Mouse (Mus musculus) frontal cortex, postnatal 14 days (tissue): ENCODE data around the gene Eya4.

Source experiments
- DNase-seq, 2 experiments: peaks; one replicate each; pipeline ENCODE4 v3.0.0; 2022; ENCODE audit warnings: low spot score in 2 of 2

The Eya4 gene

DNA sequence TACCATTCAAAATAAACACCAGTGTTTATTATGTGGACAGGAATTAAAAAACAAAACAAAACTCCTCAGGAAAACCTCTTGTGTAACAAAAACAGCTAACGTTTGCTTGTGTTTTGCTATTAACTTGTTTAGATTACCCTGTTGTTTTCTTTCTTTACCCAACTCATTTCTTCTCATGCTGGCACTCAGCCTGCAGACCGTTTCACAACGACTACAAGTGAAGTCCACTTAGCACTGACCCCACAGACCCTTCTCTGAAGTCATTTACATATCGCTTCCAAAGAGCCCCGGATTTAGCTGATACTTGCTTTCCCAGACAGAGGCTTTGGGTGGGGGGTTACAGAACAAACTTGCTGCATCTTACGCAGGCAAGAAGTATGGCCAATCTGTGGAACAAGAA lies 286.9 kb downstream of the Eya4 start:
- no peak for DNase-seq

DNA sequence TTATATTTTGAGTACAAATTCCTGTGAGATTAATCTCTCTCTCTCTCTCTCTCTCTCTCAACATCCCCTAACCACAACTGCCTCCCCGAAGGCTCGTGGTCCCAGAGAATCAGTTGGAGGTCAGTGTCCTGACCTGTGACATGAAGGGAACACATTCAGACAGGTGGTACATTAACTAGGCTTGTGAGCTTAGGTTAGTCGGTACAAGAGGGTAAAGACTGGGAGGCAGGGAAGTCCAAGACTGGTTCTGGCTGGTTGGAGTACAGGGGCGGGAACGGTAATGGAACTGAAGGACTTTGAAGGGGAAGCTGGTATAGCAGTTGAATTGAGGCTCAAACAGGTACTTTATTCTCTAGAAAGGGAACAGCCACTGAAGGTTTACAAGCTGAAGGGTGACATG lies 287.9 kb downstream of the Eya4 start:
- DNase-seq, result no peak

- no peak for DNase-seq
Measured at GRCm38 (mm10) chr10:23060694-23061060, 289.9 kb downstream of the Eya4 start.

DNA sequence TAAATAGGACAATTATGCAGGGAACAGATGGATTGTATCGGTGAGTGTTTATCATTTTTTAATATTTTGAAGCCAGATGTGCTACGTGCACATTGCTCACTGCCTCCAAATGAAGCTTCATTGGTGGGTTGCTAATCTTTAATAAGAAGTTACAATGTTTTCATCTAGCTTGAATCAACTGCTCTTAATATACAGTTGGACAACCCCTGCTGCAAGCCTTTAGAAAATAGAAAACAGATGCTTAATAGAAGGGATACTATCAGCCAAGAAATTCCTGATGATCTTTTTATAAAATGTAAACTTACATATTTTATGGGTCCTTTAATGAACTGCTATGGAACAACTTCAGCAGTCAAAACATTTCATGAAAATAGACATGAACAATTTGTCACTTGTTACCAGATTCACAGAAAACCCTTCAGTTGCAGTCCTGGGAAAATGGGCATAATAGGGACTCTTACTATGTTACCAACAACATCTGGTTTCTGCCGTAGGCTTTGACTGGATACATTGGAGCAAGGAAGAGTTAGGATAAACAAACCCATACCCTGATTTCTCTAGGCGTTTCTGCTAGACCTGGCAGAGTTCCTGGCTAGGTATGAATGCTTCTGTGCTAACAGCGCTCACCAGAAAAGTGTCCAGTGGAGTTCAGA lies 290.4 kb downstream of the Eya4 start:
- no peak for DNase-seq

GRCm38 (mm10) chr10:23053379-23053915 lies 297.1 kb downstream of the Eya4 start:
- no peak for DNase-seq
